Mouse (Mus musculus) layer of hippocampus, adult 2 months (tissue): Measurements from ENCODE around the gene Zfp281. TPM values are rescaled to one million over a fixed set of nuclear protein-coding genes. Genes with fewer than 3 reads are reported as not detected.

Source experiments
- DNase-seq, 2 experiments: peaks; one replicate each; pipeline ENCODE4 v3.0.0; 2022; ENCODE audit warnings: low spot score in 2 of 2
- H3K27ac ChIP-seq: fragments of 200-600 bp; 2 replicates; pipeline ENCODE4 v1.8.1; 2022
- H3K4me3 ChIP-seq: fragments of 200-600 bp; 2 replicates; pipeline ENCODE4 v1.8.1; 2022; ENCODE audit warnings: mild to moderate bottlenecking
- CTCF ChIP-seq: fragments of 200-600 bp; conservative IDR thresholded peaks from 2 replicates; pipeline ENCODE4 v1.8.1; 2022; ENCODE audit warnings: antibody characterized with exemption, mild to moderate bottlenecking, moderate library complexity
- long read RNA-seq, 2 experiments: library from polyadenylated mRNA; stranded (forward); transcript quantifications; one replicate each; pipeline ENCODE4 v2.0.0; 2021; ENCODE audit warnings: borderline mapping rate in 2 of 2
- total RNA-seq, 2 experiments: library from RNA; stranded (reverse); gene quantifications; 2 replicates each; pipeline ENCODE4 v1.2.3; 2021

Gene Zfp281
- 10 to 100 TPM; 34.6 to 37.9 TPM for total RNA-seq
- long read RNA-seq, experiment 1, full-length matches to known transcripts, result 25 of 33 reads
- long read RNA-seq, experiment 1, partial matches to known transcripts, result 0 of 33 reads
- long read RNA-seq, experiment 1, other reads (novel, unspliced or antisense), result 8 of 33 reads
- long read RNA-seq, experiment 2, full-length matches to known transcripts, result 30 of 40 reads
- long read RNA-seq, experiment 2, partial matches to known transcripts, result 0 of 40 reads
- long read RNA-seq, experiment 2, other reads (novel, unspliced or antisense), result 10 of 40 reads

DNA sequence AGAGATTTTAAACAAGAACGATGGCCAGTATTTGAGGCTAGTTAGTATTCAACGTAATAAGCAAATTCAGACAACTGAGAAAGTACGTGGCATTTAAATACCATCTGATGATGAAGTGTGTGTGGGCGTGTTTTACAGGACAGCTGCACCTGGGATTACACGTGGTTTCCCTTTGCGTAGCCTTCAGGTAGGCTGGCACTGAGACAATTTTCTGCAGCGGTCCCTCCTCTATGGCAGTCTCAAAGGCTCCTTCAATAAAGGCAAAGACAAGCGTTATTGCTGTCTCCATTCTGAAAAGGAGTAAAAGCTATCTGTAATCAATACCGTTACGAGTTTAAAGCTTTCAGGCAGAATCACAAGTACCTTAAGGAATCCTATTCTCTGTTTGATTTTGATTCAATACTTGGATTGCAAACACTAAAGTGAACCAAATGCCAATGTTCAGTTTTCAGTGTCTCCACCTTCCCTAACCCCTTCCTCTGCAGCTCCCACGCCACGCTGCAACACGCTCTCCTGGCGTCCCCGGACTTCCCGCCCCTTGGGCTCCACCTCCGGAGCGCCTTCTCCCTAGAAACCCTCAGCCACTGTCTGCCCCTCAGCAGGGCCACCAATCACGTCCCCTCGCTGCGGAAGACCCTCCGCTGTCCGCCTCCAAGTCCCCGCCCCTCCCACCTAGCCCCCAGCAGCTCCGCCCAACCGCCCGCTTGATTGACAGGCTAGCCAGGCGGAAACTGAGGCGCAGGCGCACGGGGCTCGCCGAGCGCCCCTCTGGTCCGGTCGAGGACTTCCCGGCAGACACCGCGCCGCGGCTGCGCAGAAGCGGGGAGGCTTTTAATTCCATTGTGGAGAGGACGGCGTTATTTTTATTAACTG lies at the start of gene Zfp281:
Gene Zfp281 (plus strand): TSS at position 756 of the 873 bp plus-strand sequence.
- Histone ChIP-seq H3K4me3 (peak within 1 kb of the TSS; percentile 85), H3K27ac (peak within 1 kb of the TSS; percentile 84)
- TF ChIP-seq CTCF, result peak; percentile 36; the same call in 1 of the 2 replicates
- peak; percentile 96 to 97 for DNase-seq

DNA sequence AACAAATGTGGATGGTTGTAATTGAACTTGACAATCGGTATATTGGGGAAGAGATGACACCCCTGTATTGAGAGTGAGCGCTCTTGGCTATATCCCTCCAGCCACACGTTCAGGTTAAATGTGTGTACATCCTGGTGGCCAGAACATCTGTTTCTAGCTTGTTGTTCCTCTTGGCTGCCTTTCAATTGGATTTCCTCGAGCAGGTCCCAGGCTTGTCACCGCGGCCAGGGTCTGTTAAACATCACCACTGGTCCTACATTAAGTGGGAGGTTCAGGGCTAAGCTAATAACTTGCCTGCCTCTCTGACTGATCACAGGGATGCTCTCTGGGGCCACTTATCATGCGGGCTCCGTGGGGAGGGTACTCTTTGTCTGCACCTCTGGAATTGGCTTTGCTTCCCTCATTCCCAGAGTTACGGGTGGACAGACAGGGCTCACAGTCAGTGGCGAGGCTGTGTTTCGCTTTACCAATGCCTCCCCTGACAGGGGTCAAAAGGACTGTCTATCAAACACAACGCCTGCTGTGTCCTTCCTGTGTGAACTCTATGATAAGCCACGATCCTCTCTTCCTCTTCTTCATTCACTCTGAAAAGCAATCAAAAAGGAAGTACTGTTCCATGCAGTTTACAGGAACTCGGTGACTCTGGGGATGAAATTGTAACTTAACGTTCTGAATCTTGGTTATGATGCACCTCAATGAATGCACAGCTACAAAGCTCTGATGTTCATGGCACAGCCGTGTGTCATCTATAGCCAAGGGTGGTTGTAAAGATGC lies 46.6 kb upstream of the Zfp281 start:
- no peak for TF ChIP-seq CTCF
- DNase-seq, result no peak
- Histone ChIP-seq H3K4me3 (no peak overlapping the region), H3K27ac (no peak overlapping the region)

DNA sequence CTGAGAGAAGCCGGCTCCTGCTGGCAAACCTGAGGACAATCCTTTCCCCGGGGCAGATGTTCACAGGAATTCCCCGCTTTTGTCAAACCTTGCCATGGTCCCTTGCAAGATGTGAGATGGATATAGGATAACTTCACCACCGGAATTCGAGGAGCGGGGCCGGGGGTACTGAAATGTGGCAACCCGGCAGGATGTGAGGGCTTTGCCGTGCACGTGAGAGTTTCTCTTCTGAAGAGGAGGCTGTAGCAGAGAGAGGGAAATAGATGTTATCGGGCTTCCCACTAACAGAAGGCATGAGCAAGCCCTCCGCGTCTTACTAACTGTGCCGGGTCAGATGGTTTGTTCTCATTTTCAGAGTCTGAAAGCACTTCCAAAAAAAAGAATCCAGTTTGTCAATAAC lies 45.3 kb upstream of the Zfp281 start:
- Histone ChIP-seq H3K4me3 (no peak overlapping the region), H3K27ac (no peak overlapping the region)
- no peak for DNase-seq
- TF ChIP-seq CTCF, result no peak

- Histone ChIP-seq H3K4me3 (no peak overlapping the region), H3K27ac (no peak overlapping the region)
- TF ChIP-seq CTCF, result no peak
- DNase-seq, result no peak
Observed at GRCm38 (mm10) chr1:136580266-136580665, 44.4 kb upstream of the Zfp281 start.

- Histone ChIP-seq H3K27ac (no peak overlapping the region), H3K4me3 (no peak overlapping the region)
- DNase-seq, result no peak
- no peak for TF ChIP-seq CTCF
Observed at GRCm38 (mm10) chr1:136581841-136582240, 42.9 kb upstream of the Zfp281 start.

GRCm38 (mm10) chr1:136587761-136588405 lies 36.8 kb upstream of the Zfp281 start:
- no peak overlapping the region for H3K27ac ChIP-seq
- DNase-seq, result no peak
- no peak for TF ChIP-seq CTCF
- H3K4me3 ChIP-seq, result no peak overlapping the region

DNA sequence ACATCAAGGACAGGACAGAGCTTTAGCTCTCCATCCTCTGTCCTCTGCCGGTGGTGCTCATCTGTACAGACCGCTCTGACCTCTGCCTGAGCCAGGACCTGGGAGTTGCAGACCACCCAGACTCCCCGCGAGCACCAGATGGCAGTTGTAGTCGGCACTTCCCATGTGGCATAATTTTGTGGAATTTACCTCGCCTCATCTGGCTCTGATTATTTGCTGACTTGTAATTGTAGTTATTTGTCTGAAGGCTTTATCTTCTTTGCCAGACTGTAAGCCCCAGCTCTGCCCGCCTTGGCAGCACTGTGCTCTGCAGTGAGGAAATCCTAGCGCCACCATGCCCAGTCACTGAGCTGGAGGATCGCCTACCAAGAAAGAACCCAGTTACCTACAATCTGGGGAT lies 35.8 kb upstream of the Zfp281 start:
- H3K4me3 ChIP-seq, result peak overlapping the region; percentile 23; the same call in 1 of the 2 replicates
- no peak for TF ChIP-seq CTCF
- no peak overlapping the region for H3K27ac ChIP-seq
- no peak for DNase-seq

DNA sequence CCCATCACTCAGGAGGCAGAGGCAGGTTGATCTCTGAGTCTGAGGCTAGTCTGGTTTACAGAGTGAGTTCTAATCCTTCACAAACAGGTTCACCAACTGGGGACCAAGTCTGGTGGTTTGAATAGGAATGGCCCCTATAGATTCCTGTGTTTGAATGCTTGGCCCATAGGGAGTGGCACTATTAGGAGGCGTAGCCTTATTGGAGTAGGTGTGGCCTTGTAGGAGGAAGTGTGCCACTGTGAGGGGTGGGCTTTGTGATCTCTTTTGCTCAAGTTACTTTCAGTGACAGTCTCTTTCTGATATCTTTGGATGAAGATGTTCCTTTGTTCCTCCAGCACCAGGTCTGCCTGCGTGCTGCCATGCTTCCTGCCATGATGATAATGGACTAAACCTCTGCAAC lies 32.0 kb upstream of the Zfp281 start:
- no peak for DNase-seq
- H3K4me3 ChIP-seq, result no peak overlapping the region
- TF ChIP-seq CTCF, result no peak

GRCm38 (mm10) chr1:136594235-136594850 lies 30.4 kb upstream of the Zfp281 start:
- no peak for DNase-seq
- TF ChIP-seq CTCF, result no peak
- no peak overlapping the region for H3K27ac ChIP-seq
- H3K4me3 ChIP-seq, result no peak overlapping the region

More for the DNA sequence above, 32.0 kb upstream of the Zfp281 start:
- H3K27ac ChIP-seq, result no peak overlapping the region

DNA sequence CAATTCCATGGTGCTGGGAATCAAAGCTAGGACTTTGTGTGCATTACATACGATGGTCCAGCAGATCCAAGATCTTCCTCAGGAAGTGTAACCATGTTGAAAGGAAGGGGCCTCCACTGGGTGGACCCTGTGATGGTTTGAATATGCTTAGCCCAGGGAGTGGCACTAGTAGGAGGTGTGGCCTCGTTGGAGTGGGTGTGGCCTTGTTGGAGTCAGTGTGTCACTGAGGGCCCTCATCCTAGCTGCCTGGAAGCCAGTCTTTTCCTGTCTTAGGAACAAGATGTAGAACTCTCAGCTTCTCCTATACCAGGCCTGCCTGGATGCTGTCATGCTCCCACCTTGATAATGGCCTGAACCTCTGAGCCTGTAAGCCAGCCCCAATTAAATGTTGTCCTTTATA lies 27.9 kb upstream of the Zfp281 start:
- TF ChIP-seq CTCF, result no peak
- H3K4me3 ChIP-seq, result no peak overlapping the region
- H3K27ac ChIP-seq, result no peak overlapping the region
- DNase-seq, result no peak

DNA sequence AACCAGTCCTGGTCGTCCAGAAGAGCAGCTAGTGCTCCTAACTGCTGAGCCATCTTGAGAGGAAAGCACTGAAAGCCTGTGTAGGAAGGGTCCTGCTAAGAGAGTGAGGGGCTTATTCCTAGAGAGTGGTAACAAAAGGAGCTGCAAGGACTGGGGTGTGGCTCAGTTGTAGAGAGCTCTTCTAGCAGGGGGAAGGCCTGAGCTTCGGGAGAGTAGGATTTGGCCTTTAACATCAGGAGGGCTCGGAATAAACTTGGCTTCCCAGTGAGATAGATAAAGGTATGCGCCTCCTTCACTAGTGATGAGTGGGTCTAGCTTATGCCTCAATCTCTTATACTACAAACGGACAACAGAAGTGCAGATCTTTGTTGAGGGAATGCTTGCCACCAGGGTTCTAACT lies 26.4 kb upstream of the Zfp281 start:
- no peak overlapping the region for H3K4me3 ChIP-seq
- TF ChIP-seq CTCF, result no peak
- DNase-seq, result no peak
- no peak overlapping the region for H3K27ac ChIP-seq

- DNase-seq, result no peak
- Histone ChIP-seq H3K4me3 (no peak overlapping the region), H3K27ac (no peak overlapping the region)
- TF ChIP-seq CTCF, result no peak
Observed at GRCm38 (mm10) chr1:136600067-136600466, 24.6 kb upstream of the Zfp281 start.
